Mouse (Mus musculus) kidney, adult 2 months (tissue): ENCODE results near the gene Rnf212b. TPM values are rescaled to one million over a fixed set of nuclear protein-coding genes. Genes with fewer than 3 reads are reported as not detected.
A peak's percentile ranks its signal among the peaks of the same experiment; 100 is the strongest.

Source experiments
- DNase-seq: peaks from one replicate; pipeline ENCODE4 v3.0.0; 2021
- H3K27ac ChIP-seq: fragments of 200-500 bp; 2 replicates; pipeline ENCODE4 v1.5.1; 2012; ENCODE audit warnings: low read depth, low read length, control low read depth, inconsistent platforms; ENCODE audit not compliant: insufficient read depth
- H3K27me3 ChIP-seq: fragments of 200-500 bp; replicated peaks from 2 replicates; pipeline ENCODE4 v1.6.1; 2012; ENCODE audit warnings: mild to moderate bottlenecking, moderate library complexity, low read length, inconsistent platforms; ENCODE audit not compliant: control insufficient read depth, insufficient read depth
- H3K36me3 ChIP-seq: fragments of 200-500 bp; 2 replicates; pipeline ENCODE4 v1.6.1; 2012; ENCODE audit warnings: mild to moderate bottlenecking, moderate library complexity, low read length, inconsistent platforms; ENCODE audit not compliant: control insufficient read depth, insufficient read depth
- H3K4me1 ChIP-seq: fragments of 200-500 bp; 2 replicates; pipeline ENCODE4 v1.6.1; 2011; ENCODE audit warnings: low read length; ENCODE audit not compliant: control insufficient read depth, insufficient read depth
- H3K4me3 ChIP-seq: fragments of 200-500 bp; 2 replicates; pipeline ENCODE4 v1.5.1; 2011; ENCODE audit warnings: mild to moderate bottlenecking, low read depth, low read length, control low read depth; ENCODE audit not compliant: insufficient read depth
- CTCF ChIP-seq: fragments of 200-500 bp; conservative IDR thresholded peaks from 2 replicates; pipeline ENCODE4 v1.5.1; 2011; ENCODE audit warnings: low read depth, mild to moderate bottlenecking, control low read depth, low read length, moderate library complexity, mixed read lengths; ENCODE audit not compliant: insufficient read depth, insufficient read length
- POLR2A ChIP-seq: fragments of 200-500 bp; IDR thresholded peaks from one replicate; pipeline ENCODE4 v1.6.1; 2011; ENCODE audit warnings: low read depth, low read length, control low read depth
- WGBS: fragments of 180-500 bp; shearing (Covaris S2); methylation state at CpG from one replicate; pipeline ENCODE4 v1.1.7; 2018; 5-methylcytosine and 5-hydroxymethylcytosine counted together
- polyA plus RNA-seq: library from polyadenylated mRNA; depleted of rRNA; stranded (reverse); fragments of >200 nt; gene quantifications from 2 replicates; pipeline ENCODE4 v1.2.3, GENCODE M21; 2012

Gene Rnf212b
- polyA plus RNA-seq, 1 experiment: 7.6 TPM

- no peak for DNase-seq
- Histone ChIP-seq H3K4me1 (peaks cover 8% of the 10 kb centered on the region), H3K36me3 (no peaks in the 10 kb centered on the region), H3K4me3 (no peak overlapping the region), H3K27me3 (no peaks in the 10 kb centered on the region), H3K27ac (no peak overlapping the region)
- TF ChIP-seq POLR2A: no peak
- no peak for TF ChIP-seq CTCF
- 100% methylated on average over 1 of the region's 1 CpGs for WGBS
Observed at GRCm38 (mm10) chr14:54795901-54796300, 18.0 kb upstream of the Rnf212b start.

- H3K4me3 ChIP-seq: no peak overlapping the region
- DNase-seq: no peak
- no peaks in the 10 kb centered on the region for H3K27me3 ChIP-seq
- WGBS: 93% methylated on average over 15 of the region's 15 CpGs
- peaks cover 8% of the 10 kb centered on the region for H3K4me1 ChIP-seq
- no peak overlapping the region for H3K27ac ChIP-seq
- TF ChIP-seq POLR2A (no peak), CTCF (no peak)
- no peaks in the 10 kb centered on the region for H3K36me3 ChIP-seq
Observed at GRCm38 (mm10) chr14:54796760-54797159, 17.2 kb upstream of the Rnf212b start.

GRCm38 (mm10) chr14:54799686-54800085, 14.3 kb upstream of the Rnf212b start:
- H3K27me3 ChIP-seq: no peaks in the 10 kb centered on the region
- 0 out of 2 replicates have a peak, but pooled peaks cover under 1% of the 10 kb centered on the region for H3K4me1 ChIP-seq
- 61% methylated on average over 10 of the region's 10 CpGs for WGBS
- no peaks in the 10 kb centered on the region for H3K36me3 ChIP-seq
- no peak overlapping the region for H3K4me3 ChIP-seq
- no peak for DNase-seq
- H3K27ac ChIP-seq: no peak overlapping the region
- TF ChIP-seq POLR2A: no peak
- no peak for TF ChIP-seq CTCF

- Histone ChIP-seq H3K27ac (no peak overlapping the region), H3K4me1 (peaks cover 7% of the 10 kb centered on the region), H3K27me3 (no peaks in the 10 kb centered on the region), H3K4me3 (no peak overlapping the region), H3K36me3 (no peaks in the 10 kb centered on the region)
- TF ChIP-seq POLR2A: no peak
- no peak for DNase-seq
- 77% methylated on average over 4 of the region's 4 CpGs for WGBS
Observed at GRCm38 (mm10) chr14:54802428-54802827, 11.5 kb upstream of the Rnf212b start.

- DNase-seq: peak; percentile 62
- TF ChIP-seq CTCF: no peak
- no peak for TF ChIP-seq POLR2A
Observed at GRCm38 (mm10) chr14:54806124-54806523, 7.8 kb upstream of the Rnf212b start.

GRCm38 (mm10) chr14:54808718-54809667, 4.9 kb upstream of the Rnf212b start:
- Histone ChIP-seq H3K27ac (no peak overlapping the region), H3K27me3 (no peaks in the 10 kb centered on the region), H3K36me3 (no peaks in the 10 kb centered on the region), H3K4me3 (no peak overlapping the region), H3K4me1 (peaks cover 7% of the 10 kb centered on the region)
- 80% methylated on average over 4 of the region's 4 CpGs for WGBS
- no peak for DNase-seq
- TF ChIP-seq POLR2A (no peak), CTCF (no peak)

More at GRCm38 (mm10) chr14:54806124-54806523, 7.8 kb upstream of the Rnf212b start:
- 58% methylated on average over 4 of the region's 4 CpGs for WGBS
- H3K27ac ChIP-seq: peak overlapping the region; percentile 62
- H3K36me3 ChIP-seq: no peaks in the 10 kb centered on the region
- no peak overlapping the region for H3K4me3 ChIP-seq
- peaks cover 7% of the 10 kb centered on the region for H3K4me1 ChIP-seq
- H3K27me3 ChIP-seq: no peaks in the 10 kb centered on the region

GRCm38 (mm10) chr14:54809668-54810033, 4.3 kb upstream of the Rnf212b start:
- Histone ChIP-seq H3K27me3 (no peaks in the 10 kb centered on the region), H3K4me1 (peaks cover 7% of the 10 kb centered on the region), H3K27ac (no peak overlapping the region), H3K36me3 (no peaks in the 10 kb centered on the region), H3K4me3 (no peak overlapping the region)
- TF ChIP-seq POLR2A (no peak), CTCF (no peak)
- 91% methylated on average over 3 of the region's 3 CpGs for WGBS
- no peak for DNase-seq
